Mouse (Mus musculus) MEL (cell line): ENCODE measurements around the gene Cdkal1. TPM values are rescaled to one million over a fixed set of nuclear protein-coding genes. Genes with fewer than 3 reads are reported as not detected.

Experiments used
- DNase-seq: peaks from one replicate; pipeline ENCODE4 v3.0.0; 2011; ENCODE audit warnings: low read depth, low spot score
- H3K27ac ChIP-seq: 2 replicates; pipeline ENCODE4 v1.5.1; 2012; ENCODE audit warnings: low read depth, mild to moderate bottlenecking, control low read depth, low read length, moderate library complexity; ENCODE audit not compliant: control insufficient read depth
- H3K27me3 ChIP-seq, 2 experiments: fragments of 150-350 bp in 1 of 2; sonication (generic) in 1 of 2; 2 replicates each; pipeline ENCODE4 v1.6.1; 2012; ENCODE audit warnings: low read length in 2 of 2, mild to moderate bottlenecking in 2 of 2, improper control_type of control experiment in 1 of 2, moderate library complexity in 1 of 2; ENCODE audit not compliant: insufficient read depth in 2 of 2, control insufficient read depth in 1 of 2
- H3K36me3 ChIP-seq, 2 experiments: 2 replicates each; pipeline ENCODE4 v1.6.1; 2012 to 2014; ENCODE audit warnings: low read length in 2 of 2, improper control_type of control experiment in 1 of 2, inconsistent platforms in 1 of 2, mild to moderate bottlenecking in 1 of 2; ENCODE audit not compliant: insufficient read depth in 2 of 2, control insufficient read depth in 1 of 2
- H3K4me1 ChIP-seq, 2 experiments: fragments of 150-350 bp in 1 of 2; sonication (generic) in 1 of 2; 2 replicates each; pipeline ENCODE4 v1.6.1; 2012; ENCODE audit warnings: low read length in 2 of 2, improper control_type of control experiment in 1 of 2, mild to moderate bottlenecking in 1 of 2; ENCODE audit not compliant: insufficient read depth in 2 of 2, control insufficient read depth in 1 of 2
- H3K4me3 ChIP-seq, 2 experiments: fragments of 150-350 bp in 1 of 2; sonication (generic) in 1 of 2; 2 replicates each; pipeline ENCODE4 v1.5.1; 2012; ENCODE audit warnings: low read depth in 2 of 2, low read length in 2 of 2, mild to moderate bottlenecking in 2 of 2, moderate library complexity in 2 of 2, control low read depth in 1 of 2, improper control_type of control experiment in 1 of 2; ENCODE audit not compliant: control insufficient read depth in 1 of 2, insufficient read depth in 1 of 2
- H3K79me2 ChIP-seq: 2 replicates; pipeline ENCODE4 v1.6.1; 2012; ENCODE audit warnings: mild to moderate bottlenecking, low read length, moderate library complexity; ENCODE audit not compliant: control insufficient read depth, poor library complexity, insufficient read depth
- H3K9ac ChIP-seq: 2 replicates; pipeline ENCODE4 v1.6.1; 2012; ENCODE audit warnings: low read depth, mild to moderate bottlenecking, control low read depth, low read length, moderate library complexity; ENCODE audit not compliant: control insufficient read depth, poor library complexity, severe bottlenecking
- H3K9me3 ChIP-seq: fragments of 150-350 bp; sonication (generic); replicated peaks from 2 replicates; pipeline ENCODE4 v1.6.1; 2012; ENCODE audit warnings: mild to moderate bottlenecking, low read length, improper control_type of control experiment, moderate library complexity; ENCODE audit not compliant: insufficient read depth
- BHLHE40 ChIP-seq: IDR thresholded peaks from 2 replicates; pipeline ENCODE4 v1.6.1; 2012; ENCODE audit warnings: low read depth, mild to moderate bottlenecking, inconsistent platforms, low read length, improper control_type of control experiment, borderline replicate concordance
- CHD1 ChIP-seq: IDR thresholded peaks from 2 replicates; pipeline ENCODE4 v1.6.1; 2012; ENCODE audit warnings: low read depth, mild to moderate bottlenecking, inconsistent platforms, low read length, improper control_type of control experiment
- CHD2 ChIP-seq: IDR thresholded peaks from 2 replicates; pipeline ENCODE4 v1.6.1; 2011; ENCODE audit warnings: low read length, improper control_type of control experiment
- E2F4 ChIP-seq: IDR thresholded peaks from 2 replicates; pipeline ENCODE4 v1.6.1; 2011; ENCODE audit warnings: low read depth, low read length, improper control_type of control experiment, borderline replicate concordance
- ELF1 ChIP-seq: IDR thresholded peaks from 2 replicates; pipeline ENCODE4 v1.6.1; 2014; ENCODE audit warnings: low read depth, mild to moderate bottlenecking, inconsistent platforms, low read length, improper control_type of control experiment, moderate library complexity
- EP300 ChIP-seq, 2 experiments: IDR thresholded peaks; 2 replicates each; pipeline ENCODE4 v1.6.1; 2011; ENCODE audit warnings: improper control_type of control experiment in 2 of 2, low read length in 2 of 2, low read depth in 1 of 2, mild to moderate bottlenecking in 1 of 2
- HCFC1 ChIP-seq: IDR thresholded peaks from 2 replicates; pipeline ENCODE4 v1.6.1; 2012; ENCODE audit warnings: low read depth, mild to moderate bottlenecking, inconsistent platforms, low read length, improper control_type of control experiment, moderate library complexity
- JUND ChIP-seq: IDR thresholded peaks from 2 replicates; pipeline ENCODE4 v1.6.1; 2011; ENCODE audit warnings: low read depth, mild to moderate bottlenecking, improper control_type of control experiment, low read length
- KAT2A ChIP-seq: conservative IDR thresholded peaks from 2 replicates; pipeline ENCODE4 v1.6.1; 2012; ENCODE audit warnings: low read depth, low read length, improper control_type of control experiment, inconsistent platforms
- MAFK ChIP-seq: IDR thresholded peaks from 2 replicates; pipeline ENCODE4 v1.6.1; 2011; ENCODE audit warnings: low read depth, mild to moderate bottlenecking, low read length, improper control_type of control experiment, borderline replicate concordance
- MAX ChIP-seq: IDR thresholded peaks from 2 replicates; pipeline ENCODE4 v1.6.1; 2011; ENCODE audit warnings: low read length, improper control_type of control experiment
- MAZ ChIP-seq: IDR thresholded peaks from 2 replicates; pipeline ENCODE4 v1.6.1; 2012; ENCODE audit warnings: low read depth, mild to moderate bottlenecking, inconsistent platforms, low read length, improper control_type of control experiment
- MEF2A ChIP-seq: IDR thresholded peaks from 2 replicates; pipeline ENCODE4 v1.6.1; 2014; ENCODE audit warnings: low read depth, mild to moderate bottlenecking, inconsistent platforms, low read length, improper control_type of control experiment; ENCODE audit not compliant: poor library complexity, insufficient replicate concordance, severe bottlenecking; ENCODE audit errors: extremely low read depth
- MYB ChIP-seq: IDR thresholded peaks from 2 replicates; pipeline ENCODE4 v1.6.1; 2011; ENCODE audit warnings: mild to moderate bottlenecking, low read depth, low read length, improper control_type of control experiment
- NELFE ChIP-seq: IDR thresholded peaks from 2 replicates; pipeline ENCODE4 v1.6.1; 2011; ENCODE audit warnings: low read depth, low read length, improper control_type of control experiment
- POLR2AphosphoS2 ChIP-seq: IDR thresholded peaks from 2 replicates; pipeline ENCODE4 v1.6.1; 2011; ENCODE audit warnings: low read length, improper control_type of control experiment
- POLR2AphosphoS5 ChIP-seq: IDR thresholded peaks from 2 replicates; pipeline ENCODE4 v1.6.1; 2012; ENCODE audit warnings: low read depth, borderline replicate concordance, mild to moderate bottlenecking, inconsistent platforms, low read length, moderate library complexity, mixed read lengths
- RCOR1 ChIP-seq: IDR thresholded peaks from 2 replicates; pipeline ENCODE4 v1.6.1; 2012; ENCODE audit warnings: low read depth, mild to moderate bottlenecking, inconsistent platforms, low read length, improper control_type of control experiment
- SIN3A ChIP-seq: IDR thresholded peaks from 2 replicates; pipeline ENCODE4 v1.6.1; 2012; ENCODE audit warnings: low read length, improper control_type of control experiment, inconsistent platforms
- SMC3 ChIP-seq: IDR thresholded peaks from 2 replicates; pipeline ENCODE4 v1.6.1; 2011; ENCODE audit warnings: low read depth, low read length, improper control_type of control experiment
- TAL1 ChIP-seq: IDR thresholded peaks from 2 replicates; pipeline ENCODE4 v1.6.1; 2012; ENCODE audit warnings: mild to moderate bottlenecking, inconsistent platforms, low read length, moderate library complexity, mixed read lengths
- TBP ChIP-seq: IDR thresholded peaks from 2 replicates; pipeline ENCODE4 v1.8.0; 2011; ENCODE audit warnings: low read depth, low read length, improper control_type of control experiment
- TCF12 ChIP-seq: IDR thresholded peaks from 2 replicates; pipeline ENCODE4 v1.6.1; 2014; ENCODE audit warnings: low read depth, mild to moderate bottlenecking, inconsistent platforms, low read length, improper control_type of control experiment, moderate library complexity
- UBTF ChIP-seq: IDR thresholded peaks from 2 replicates; pipeline ENCODE4 v1.6.1; 2012; ENCODE audit warnings: low read depth, mild to moderate bottlenecking, inconsistent platforms, low read length, improper control_type of control experiment, moderate library complexity, borderline replicate concordance; ENCODE audit not compliant: insufficient read depth
- USF1 ChIP-seq: IDR thresholded peaks from 2 replicates; pipeline ENCODE4 v1.6.1; 2014; ENCODE audit warnings: low read depth, mild to moderate bottlenecking, inconsistent platforms, low read length, improper control_type of control experiment, moderate library complexity
- USF2 ChIP-seq, 2 experiments: IDR thresholded peaks; 2 replicates each; pipeline ENCODE4 v1.6.1; 2011 to 2012; ENCODE audit warnings: improper control_type of control experiment in 2 of 2, low read length in 2 of 2, borderline replicate concordance in 1 of 2, inconsistent platforms in 1 of 2, low read depth in 1 of 2, mild to moderate bottlenecking in 1 of 2; ENCODE audit not compliant: insufficient read depth in 1 of 2
- ZKSCAN1 ChIP-seq: IDR thresholded peaks from 2 replicates; pipeline ENCODE4 v1.6.1; 2012; ENCODE audit warnings: low read depth, mild to moderate bottlenecking, inconsistent platforms, low read length, improper control_type of control experiment, moderate library complexity
- ZMIZ1 ChIP-seq: IDR thresholded peaks from 2 replicates; pipeline ENCODE4 v1.6.1; 2012; ENCODE audit warnings: low read depth, mild to moderate bottlenecking, inconsistent platforms, low read length, improper control_type of control experiment, moderate library complexity
- ZNF384 ChIP-seq: IDR thresholded peaks from 2 replicates; pipeline ENCODE4 v1.6.1; 2012; ENCODE audit warnings: low read depth, mild to moderate bottlenecking, inconsistent platforms, low read length, improper control_type of control experiment
- polyA plus RNA-seq, 2 experiments: library from polyadenylated mRNA; stranded (reverse) in 1 of 2; unstranded in 1 of 2; fragments of >175 nt in 1 of 2; fragments of >200 nt in 1 of 2; gene quantifications; 2 replicates each; pipeline versions ENCODE4 v1.2.1 to v1.2.4; 2012; ENCODE audit warnings: low replicate concordance in 2 of 2, low read depth in 1 of 2; ENCODE audit not compliant: insufficient read length in 2 of 2, insufficient read depth in 1 of 2, missing spikeins in 1 of 2
- total RNA-seq: library from RNA; depleted of rRNA; stranded (reverse); fragments of 300-350 nt; gene quantifications from 2 replicates; pipeline ENCODE4 v1.2.3, GENCODE M21; 2012

Cdkal1 gene
- total and polyA plus RNA-seq, 3 experiments: 10.6 to 11.0 TPM; not detected in 1

DNA sequence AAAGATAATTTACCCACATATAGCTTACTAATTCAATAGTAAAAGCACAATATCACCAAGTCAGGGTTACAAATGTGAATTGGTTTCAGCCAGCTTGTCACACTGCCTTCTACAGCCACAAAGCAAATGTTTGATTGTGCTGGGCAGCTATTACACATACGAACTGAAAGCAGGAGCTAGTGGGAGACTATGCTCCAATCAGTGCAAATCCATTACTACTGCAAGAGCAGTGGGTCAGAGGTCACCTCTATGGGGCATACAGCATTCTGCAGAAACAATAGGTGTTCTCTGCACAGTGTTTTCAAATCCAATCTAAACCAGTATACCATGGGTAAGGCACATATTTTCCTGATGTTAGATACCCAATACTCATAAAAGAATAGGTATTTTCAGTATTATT lies 27.4 kb downstream of the Cdkal1 start:
- peaks cover 0 to 12% of the 10 kb centered on the region in 2 experiments; a peak in 2 of 4 replicates for H3K4me1 ChIP-seq
- DNase-seq: no peak
- H3K27ac ChIP-seq: no peak overlapping the region
- H3K27me3 ChIP-seq: no peaks in the 10 kb centered on the region
- no peak overlapping the region for H3K4me3 ChIP-seq
- no peaks in the 10 kb centered on the region for H3K9me3 ChIP-seq
- no peak for TF ChIP-seq JUND
- TF ChIP-seq USF2 (IDR thresholded peaks at IDR 0.05; ENCODE audit: borderline replicate concordance in 1 of 2, insufficient read depth in 1 of 2, low read depth in 1 of 2, low read length in 2 of 2): no peak
- no peak for TF ChIP-seq UBTF
- TF ChIP-seq NELFE: no peak
- no peak for TF ChIP-seq MYB
- TF ChIP-seq TAL1: no peak
- no peak for TF ChIP-seq USF1
- TF ChIP-seq RCOR1: no peak
- no peak for TF ChIP-seq CHD2
- TF ChIP-seq BHLHE40: no peak
- no peak for TF ChIP-seq ZNF384
- TF ChIP-seq TBP: no peak
- no peak for TF ChIP-seq POLR2AphosphoS2
- no peak for TF ChIP-seq ELF1
- no peak for TF ChIP-seq EP300 (IDR thresholded peaks at IDR 0.05; ENCODE audit: low read depth in 1 of 2, low read length in 2 of 2)
- TF ChIP-seq E2F4: no peak
- TF ChIP-seq, all 39 proteins: peak for 0
- Histone ChIP-seq H3K36me3 (peaks cover 0 to 20% of the 10 kb centered on the region in 2 experiments; a peak in 2 of 4 replicates), H3K79me2 (0 out of 2 replicates have a peak, but pooled peaks cover 1% of the 10 kb centered on the region), H3K9ac (no peak overlapping the region)

GRCm38 (mm10) chr13:29826469-29826868 lies 29.0 kb downstream of the Cdkal1 start:
- Histone ChIP-seq H3K79me2 (no peaks in the 10 kb centered on the region; the same call in 1 of the 2 replicates), H3K27ac (no peak overlapping the region), H3K9me3 (no peaks in the 10 kb centered on the region), H3K36me3 (peaks cover 0 to 20% of the 10 kb centered on the region in 2 experiments; a peak in 2 of 4 replicates), H3K9ac (no peak overlapping the region), H3K4me1 (peaks cover 0 to 12% of the 10 kb centered on the region in 2 experiments; a peak in 2 of 4 replicates), H3K27me3 (no peaks in the 10 kb centered on the region), H3K4me3 (no peak overlapping the region)
- DNase-seq: peak; percentile 66
- TF ChIP-seq ZKSCAN1 (no peak; the same call in 1 of the 2 replicates), ELF1 (no peak), MAZ (no peak), ZMIZ1 (no peak), MAX (no peak), BHLHE40 (peak; percentile 21; the same call in 1 of the 2 replicates), MYB (peak; percentile 78; the same call in 1 of the 2 replicates), MEF2A (no peak), SIN3A (peak; percentile 70), MAFK (no peak; the same call in 1 of the 2 replicates), POLR2AphosphoS5 (no peak), USF2 (IDR thresholded peaks at IDR 0.05; ENCODE audit: borderline replicate concordance in 1 of 2, insufficient read depth in 1 of 2, low read depth in 1 of 2, low read length in 2 of 2) (no peak), KAT2A (no peak), JUND (no peak), ZNF384 (peak; percentile 98), CHD1 (no peak), HCFC1 (peak; percentile 36; the same call in 1 of the 2 replicates), TCF12 (peak; percentile 98), RCOR1 (peak; percentile 99), TBP (no peak), SMC3 (peak; percentile 21; the same call in 1 of the 2 replicates), E2F4 (no peak), EP300 (IDR thresholded peaks at IDR 0.05; ENCODE audit: low read depth in 1 of 2, low read length in 2 of 2) (peak; percentile 89 to 94)
